Mouse (Mus musculus) cortical plate, adult 2 months (tissue): ENCODE measurements around the gene Wrap73. TPM values are rescaled to one million over a fixed set of nuclear protein-coding genes. Genes with fewer than 3 reads are reported as not detected.
A peak's percentile ranks its signal among the peaks of the same experiment; 100 is the strongest.

Experiments used
- H3K27ac ChIP-seq: fragments of 200-500 bp; 2 replicates; pipeline ENCODE4 v1.5.1; 2012; ENCODE audit warnings: low read length, control low read depth, inconsistent platforms; ENCODE audit not compliant: insufficient read depth
- H3K4me1 ChIP-seq: fragments of 200-500 bp; 2 replicates; pipeline ENCODE4 v1.6.1; 2011; ENCODE audit warnings: low read length; ENCODE audit not compliant: control insufficient read depth, insufficient read depth
- H3K4me3 ChIP-seq: fragments of 200-500 bp; 2 replicates; pipeline ENCODE4 v1.5.1; 2011; ENCODE audit warnings: mild to moderate bottlenecking, low read length, control low read depth; ENCODE audit not compliant: insufficient read depth
- CTCF ChIP-seq: fragments of 200-500 bp; IDR thresholded peaks from 2 replicates; pipeline ENCODE4 v1.5.1; 2011; ENCODE audit warnings: mild to moderate bottlenecking, control low read depth, low read length; ENCODE audit not compliant: insufficient read depth; ENCODE audit errors: extremely low read depth
- POLR2A ChIP-seq: fragments of 200-500 bp; IDR thresholded peaks from 2 replicates; pipeline ENCODE4 v1.6.1; 2011; ENCODE audit warnings: mild to moderate bottlenecking, low read length, control low read depth; ENCODE audit not compliant: insufficient read depth; ENCODE audit errors: extremely low read depth
- polyA plus RNA-seq: library from polyadenylated mRNA; depleted of rRNA; stranded (reverse); fragments of >200 nt; gene quantifications from 2 replicates; pipeline ENCODE4 v1.2.3, GENCODE M21; 2012

Gene Wrap73
- polyA plus RNA-seq, 1 experiment: 34.3 TPM

DNA sequence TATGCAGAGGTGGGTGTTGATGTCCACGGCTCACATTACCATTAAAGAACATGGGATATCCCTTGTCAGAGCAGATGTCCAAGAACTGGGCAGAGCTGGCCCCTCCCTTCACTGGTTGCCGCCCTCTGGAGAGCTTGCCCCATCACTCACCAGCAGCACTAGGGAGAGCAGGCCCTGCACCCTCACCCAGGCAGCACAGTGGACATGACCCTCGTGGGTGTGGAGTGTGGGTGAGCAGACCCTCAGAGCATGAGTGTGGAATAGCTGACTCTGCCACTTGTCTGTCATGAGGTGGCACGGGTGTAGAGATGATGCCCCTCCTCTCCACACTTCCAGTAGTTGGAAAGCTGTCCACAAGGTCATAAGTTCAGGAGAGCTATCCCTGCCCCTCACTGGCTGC, 7.4 kb upstream of the Wrap73 start:
- no peak for TF ChIP-seq CTCF
- no peak for TF ChIP-seq POLR2A
- H3K27ac ChIP-seq: no peak overlapping the region
- no peak overlapping the region for H3K4me3 ChIP-seq
- H3K4me1 ChIP-seq: no peaks in the 10 kb centered on the region

DNA sequence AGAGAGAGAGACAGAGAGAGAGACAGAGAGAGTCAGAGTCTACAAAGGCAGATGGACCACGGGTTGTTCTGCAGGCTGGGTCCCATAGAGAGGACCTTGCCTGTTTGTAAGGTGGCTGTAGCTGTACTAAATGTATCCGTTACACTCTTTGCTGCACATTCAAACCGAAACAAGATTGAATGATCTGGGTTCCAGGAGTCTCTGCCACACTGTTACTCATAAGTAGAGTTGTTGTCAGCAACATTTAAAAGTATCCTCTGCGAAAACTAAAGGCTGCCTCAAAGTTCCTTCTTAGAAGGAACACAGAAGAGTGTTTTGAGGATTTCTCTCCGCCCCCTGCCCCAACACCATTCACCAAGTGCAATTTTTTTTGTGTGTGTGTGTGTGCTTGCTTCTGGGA, 5.0 kb upstream of the Wrap73 start:
- no peaks in the 10 kb centered on the region for H3K4me1 ChIP-seq
- no peak for TF ChIP-seq POLR2A
- no peak for TF ChIP-seq CTCF

DNA sequence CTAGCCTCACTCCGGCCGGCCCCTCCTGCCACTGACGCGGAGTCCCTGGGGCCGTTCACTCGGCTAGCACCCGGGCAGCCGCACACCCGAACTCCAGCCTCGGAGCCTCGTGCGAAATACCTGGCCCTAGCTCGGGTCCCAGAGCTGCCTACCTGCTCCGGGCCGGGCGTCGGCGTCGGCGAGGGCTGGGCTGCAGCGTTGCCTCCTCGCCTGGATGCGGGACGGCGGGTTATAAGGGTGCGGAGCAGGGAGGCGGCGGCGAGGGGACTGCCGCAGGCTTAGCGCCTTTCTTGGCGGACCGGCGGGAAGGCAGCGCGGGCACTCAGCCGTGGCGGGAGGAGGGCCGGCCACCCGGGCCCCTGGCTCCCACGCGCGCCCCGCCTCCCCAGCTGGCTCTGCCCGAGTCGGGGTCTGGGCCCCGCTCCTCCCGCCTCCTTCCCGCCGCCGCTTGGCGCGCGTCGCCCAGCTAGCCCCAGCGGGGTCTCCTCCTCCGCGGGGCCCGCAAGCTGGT, 2.4 kb upstream of the Wrap73 start:
- TF ChIP-seq CTCF (no peak), POLR2A (no peak)
- Histone ChIP-seq H3K4me1 (no peaks in the 10 kb centered on the region; the same call in none of the 2 replicates), H3K27ac (no peak overlapping the region), H3K4me3 (0 out of 2 replicates have a peak overlapping the region, but pooled peaks have one; percentile 7)

More for the DNA sequence above, 5.0 kb upstream of the Wrap73 start:
- Histone ChIP-seq H3K27ac (no peak overlapping the region), H3K4me3 (no peak overlapping the region)

DNA sequence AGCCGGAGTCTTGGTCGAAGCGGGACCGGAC, 2.2 kb upstream of the Wrap73 start, which contains the start of gene Trp73:
Trp73 (minus strand) TSS at position 27 of the 31 bp plus-strand sequence.
- Histone ChIP-seq H3K4me3 (0 out of 2 replicates have a peak within 1 kb of the TSS, but pooled peaks have one; percentile 8), H3K27ac (no peak within 1 kb of the TSS), H3K4me1 (no peaks in the 10 kb centered on the region; the same call in none of the 2 replicates)
- TF ChIP-seq CTCF: no peak
- no peak for TF ChIP-seq POLR2A

DNA sequence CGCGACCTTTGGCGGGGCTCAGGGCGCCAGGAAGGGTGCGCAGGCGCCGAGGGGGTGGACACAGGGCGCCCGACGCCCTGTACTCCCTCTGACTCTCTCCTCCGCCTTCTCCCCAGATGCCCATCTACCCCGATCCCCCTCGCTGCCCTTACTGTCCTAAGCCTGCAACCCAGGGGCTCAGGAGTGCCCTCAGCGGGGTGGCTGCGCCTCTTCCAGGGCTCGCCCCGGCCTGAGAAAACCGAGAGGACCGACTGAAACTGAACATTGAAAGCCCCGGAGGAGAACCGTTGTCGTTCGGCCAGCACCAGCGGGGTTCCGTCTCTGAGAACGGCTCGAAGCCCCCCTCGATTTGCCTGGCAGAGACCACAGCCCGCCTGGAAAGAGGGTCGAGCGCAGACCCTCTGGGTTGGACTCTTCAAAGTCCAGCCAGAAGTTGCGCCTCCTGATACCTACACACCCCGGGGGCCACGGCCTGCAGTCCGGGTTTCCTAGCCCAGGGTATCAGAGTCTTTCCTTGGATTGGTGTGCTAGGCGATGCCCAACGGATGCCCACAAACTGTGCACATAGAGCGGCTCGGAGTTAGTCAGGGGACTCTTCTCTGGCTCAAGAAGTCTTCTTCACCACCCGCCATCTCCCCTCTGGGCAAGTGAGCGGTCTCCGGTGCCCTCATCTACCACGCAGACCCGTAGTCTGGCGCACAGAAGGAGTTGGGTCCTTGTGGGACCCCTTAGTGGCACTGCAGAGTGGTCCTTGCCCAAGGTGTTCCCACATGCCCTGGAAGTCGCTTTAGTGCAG, 1.8 kb upstream of the Wrap73 start:
- 0 out of 2 replicates have a peak overlapping the region, but pooled peaks have one; percentile 7 for H3K4me3 ChIP-seq
- no peak overlapping the region for H3K27ac ChIP-seq
- no peaks in the 10 kb centered on the region; the same call in none of the 2 replicates for H3K4me1 ChIP-seq
- no peak for TF ChIP-seq POLR2A
- TF ChIP-seq CTCF: no peak

DNA sequence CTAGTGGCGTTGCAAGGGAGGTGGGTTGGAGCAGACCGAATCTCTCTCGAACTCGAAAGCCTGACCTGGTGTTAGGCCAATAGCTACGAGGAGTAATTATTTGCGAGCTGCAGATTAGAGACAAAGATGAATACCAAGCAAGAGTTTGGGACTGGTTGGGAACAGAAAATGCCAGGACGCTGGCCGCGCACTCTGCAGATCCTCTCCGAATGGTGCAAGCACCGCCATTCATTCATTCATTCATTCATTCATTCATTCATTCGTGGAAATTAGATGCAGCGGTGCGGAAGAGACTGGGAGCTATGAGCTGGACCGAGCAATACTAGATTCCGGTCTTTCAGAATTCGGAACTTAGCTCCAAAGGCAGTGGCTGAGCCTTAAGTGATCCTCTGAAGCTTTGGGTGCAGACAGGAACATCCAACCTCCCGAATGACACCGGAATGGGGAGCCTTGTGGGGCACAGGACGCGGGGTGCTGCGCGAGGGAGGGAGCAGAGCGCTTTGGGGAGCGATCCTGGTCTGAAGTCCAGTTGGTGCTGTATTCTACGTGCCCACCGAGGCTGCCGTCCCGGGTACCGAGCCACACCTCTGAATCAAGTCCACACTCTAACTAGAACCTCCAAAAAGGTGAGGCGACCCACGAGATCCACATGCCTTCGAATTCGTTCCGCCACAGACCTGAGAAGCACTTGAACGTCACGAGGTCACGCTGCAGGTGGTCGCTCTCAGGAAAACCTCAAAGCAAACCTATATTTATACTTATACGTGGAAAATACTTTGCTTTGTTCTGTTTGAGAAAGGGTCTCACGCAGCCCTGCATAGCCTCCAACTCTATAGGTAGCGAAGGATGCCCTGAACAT, 934 bp upstream of the Wrap73 start:
- no peak for TF ChIP-seq POLR2A
- no peak for TF ChIP-seq CTCF
- H3K27ac ChIP-seq: no peak overlapping the region
- no peaks in the 10 kb centered on the region; the same call in none of the 2 replicates for H3K4me1 ChIP-seq
- H3K4me3 ChIP-seq: peak overlapping the region; percentile 8

DNA sequence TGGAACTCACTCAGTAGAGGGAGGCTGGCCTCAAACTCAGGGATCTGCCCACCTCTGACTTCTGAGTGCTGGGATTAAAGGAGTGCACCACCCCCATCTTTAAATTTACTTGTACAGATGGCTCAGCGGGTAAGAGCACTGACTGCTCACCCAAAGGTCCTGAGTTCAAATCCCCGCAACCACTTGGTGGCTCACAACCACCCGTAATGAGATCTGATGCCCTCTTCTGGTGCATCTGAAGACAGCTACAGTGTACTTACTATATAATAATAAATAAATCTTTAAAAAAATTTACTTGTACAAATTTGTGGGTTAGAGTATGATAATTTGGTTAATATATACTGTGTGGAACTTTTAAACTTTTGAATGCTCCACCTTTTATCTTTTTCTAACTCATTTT, 2.5 kb downstream of the Wrap73 start:
- H3K4me1 ChIP-seq: no peaks in the 10 kb centered on the region; the same call in none of the 2 replicates
- no peak overlapping the region for H3K4me3 ChIP-seq
- TF ChIP-seq CTCF: no peak
- TF ChIP-seq POLR2A: no peak
- no peak overlapping the region for H3K27ac ChIP-seq

DNA sequence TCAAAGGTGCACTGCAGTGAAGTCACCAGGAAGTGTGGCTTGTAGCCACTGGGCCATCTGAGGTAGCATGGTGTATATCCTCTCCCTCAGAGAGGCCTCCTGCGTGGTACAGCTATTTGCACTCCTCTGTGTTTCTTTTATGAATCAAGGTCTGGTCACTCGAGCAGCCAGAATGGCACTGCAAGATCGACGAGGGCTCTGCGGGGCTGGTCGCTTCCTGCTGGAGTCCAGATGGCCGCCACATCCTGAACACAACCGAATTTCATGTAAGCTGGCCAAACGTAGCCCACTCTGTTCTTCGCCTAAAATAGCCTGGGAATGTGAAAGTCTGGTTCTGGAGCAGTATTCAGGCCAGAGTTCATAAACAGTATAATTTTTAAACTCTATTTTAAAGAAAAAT, 4.2 kb downstream of the Wrap73 start:
- Histone ChIP-seq H3K27ac (no peak overlapping the region), H3K4me3 (no peak overlapping the region), H3K4me1 (no peaks in the 10 kb centered on the region; the same call in none of the 2 replicates)
- TF ChIP-seq POLR2A (no peak), CTCF (no peak)

DNA sequence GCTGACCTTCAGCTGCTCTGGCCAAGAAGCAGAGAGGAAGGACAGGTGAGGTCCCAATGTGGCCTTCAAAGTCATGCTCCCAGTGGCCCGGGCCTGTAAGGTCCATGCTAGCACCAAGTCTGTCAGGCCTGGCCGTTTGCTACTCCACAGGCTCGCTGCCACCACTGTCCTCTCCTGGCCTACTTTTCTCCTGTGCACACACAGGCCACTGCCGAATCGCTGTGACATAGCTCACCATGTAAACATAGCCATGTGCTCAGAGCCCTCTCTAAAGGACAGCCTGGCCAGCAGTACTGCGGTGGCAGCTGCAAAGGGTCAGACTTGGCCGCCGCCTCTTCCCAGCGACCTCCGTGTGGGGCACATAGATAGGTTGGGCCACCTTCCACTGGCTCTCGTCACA, 11.9 kb downstream of the Wrap73 start:
- H3K27ac ChIP-seq: no peak overlapping the region
- H3K4me1 ChIP-seq: no peaks in the 10 kb centered on the region
- TF ChIP-seq CTCF (no peak), POLR2A (no peak)
- no peak overlapping the region for H3K4me3 ChIP-seq
